Mouse (Mus musculus) CD4-positive helper T cell, adult 2 months (primary cell): ENCODE data around the gene Gm45213.

Source experiments
- DNase-seq: peaks from one replicate; pipeline ENCODE4 v3.0.0-alpha.2; 2012; ENCODE audit warnings: low read depth, missing footprints, low spot score

Gm45213 gene

GRCm38 (mm10) chr7:66048446-66049230, 5.2 kb downstream of the Gm45213 start:
- no peak for DNase-seq

DNA sequence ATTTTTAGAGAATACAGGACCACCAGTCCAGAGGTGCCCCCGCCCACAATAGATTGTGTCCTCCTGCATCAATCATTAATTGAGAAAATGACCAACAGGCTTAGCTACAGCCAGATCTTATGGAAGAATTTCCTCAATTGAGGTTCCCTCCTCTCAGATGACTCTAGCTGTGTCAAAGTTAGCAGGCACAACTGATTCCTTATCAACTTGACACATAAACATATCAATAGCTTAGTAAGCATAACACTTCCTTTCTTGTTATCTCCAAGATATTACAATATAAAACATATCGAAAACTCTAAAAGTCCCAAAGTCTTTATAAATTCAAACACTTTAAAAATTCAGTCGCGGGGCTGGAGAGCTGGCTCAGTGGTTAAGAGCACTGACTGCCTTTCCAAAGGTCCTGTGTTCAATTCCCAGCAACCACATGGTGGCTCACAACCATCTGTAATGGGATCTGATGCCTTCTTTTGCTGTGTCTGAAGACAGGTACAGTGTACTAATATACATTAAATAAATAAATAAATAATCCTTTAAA, 10.6 kb downstream of the Gm45213 start:
- no peak for DNase-seq

DNA sequence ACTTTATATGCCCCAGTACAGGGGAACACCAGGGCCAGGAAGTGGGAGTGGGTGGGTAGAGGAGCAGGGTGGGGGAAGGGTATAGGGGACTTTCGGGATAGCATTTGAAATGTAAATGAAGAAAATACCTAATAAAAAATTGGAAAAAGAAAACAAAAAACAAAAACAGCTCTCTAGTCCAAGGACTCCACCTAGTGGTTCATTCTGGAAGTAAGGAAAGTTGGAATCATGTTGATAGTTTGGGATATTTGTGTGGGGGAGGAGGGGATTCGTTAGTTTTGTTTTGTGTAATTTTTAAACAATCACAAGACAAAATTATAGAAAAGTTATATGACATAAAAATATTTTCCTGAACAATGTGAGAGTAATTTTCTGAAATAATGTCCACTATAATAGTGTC, 12.0 kb downstream of the Gm45213 start:
- DNase-seq = peak; percentile 14

GRCm38 (mm10) chr7:66058703-66059102, 15.3 kb downstream of the Gm45213 start, which contains the start of gene Snrpa1:
Snrpa1 (plus strand) TSS chr7:66059003.
- DNase-seq = no peak

GRCm38 (mm10) chr7:66060066-66060956, 16.9 kb downstream of the Gm45213 start:
- peak; percentile 89 for DNase-seq

DNA sequence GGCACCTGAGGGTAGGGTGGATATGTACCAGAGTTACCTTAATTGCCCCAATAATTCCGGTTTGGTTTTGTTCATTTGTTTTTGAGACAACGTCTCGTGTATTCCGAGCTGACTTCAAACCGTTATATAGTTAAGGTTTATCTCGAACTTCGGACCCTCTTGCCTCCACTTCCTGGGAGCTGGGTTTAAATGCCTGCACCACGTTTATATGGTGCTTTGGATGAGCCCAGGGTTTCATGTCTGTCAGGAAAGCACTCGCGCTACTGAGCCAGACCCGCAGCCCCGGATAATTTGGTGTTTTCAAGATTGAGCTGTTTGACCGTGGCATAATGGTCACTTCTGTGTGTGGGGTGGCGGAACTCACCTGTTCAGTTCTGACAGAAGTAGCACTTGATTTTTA, 17.7 kb downstream of the Gm45213 start:
- peak; percentile 12 for DNase-seq

DNA sequence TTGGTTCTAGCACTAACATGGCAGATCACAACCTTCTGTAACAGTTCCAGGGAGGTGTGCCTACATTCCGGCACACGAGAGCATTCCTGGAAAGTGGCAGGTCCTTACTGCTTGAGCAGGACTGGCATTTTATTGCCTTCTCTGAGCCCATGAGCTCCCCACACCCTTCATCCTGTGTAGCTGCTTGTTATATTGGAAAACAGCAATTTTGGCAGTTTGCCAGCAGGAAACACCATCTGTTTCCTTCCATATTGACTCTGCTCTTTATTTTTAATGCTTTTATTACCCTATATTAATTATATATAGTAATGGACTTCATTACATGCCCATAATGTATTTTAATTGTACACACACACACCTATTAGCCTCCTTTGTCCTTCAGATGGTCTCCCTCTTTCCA, 33.0 kb downstream of the Gm45213 start:
- no peak for DNase-seq

GRCm38 (mm10) chr7:66079364-66080230, 36.2 kb downstream of the Gm45213 start, which contains the start of gene Selenos:
Selenos (plus strand) TSS chr7:66079649.
- peak; percentile 98 for DNase-seq

DNA sequence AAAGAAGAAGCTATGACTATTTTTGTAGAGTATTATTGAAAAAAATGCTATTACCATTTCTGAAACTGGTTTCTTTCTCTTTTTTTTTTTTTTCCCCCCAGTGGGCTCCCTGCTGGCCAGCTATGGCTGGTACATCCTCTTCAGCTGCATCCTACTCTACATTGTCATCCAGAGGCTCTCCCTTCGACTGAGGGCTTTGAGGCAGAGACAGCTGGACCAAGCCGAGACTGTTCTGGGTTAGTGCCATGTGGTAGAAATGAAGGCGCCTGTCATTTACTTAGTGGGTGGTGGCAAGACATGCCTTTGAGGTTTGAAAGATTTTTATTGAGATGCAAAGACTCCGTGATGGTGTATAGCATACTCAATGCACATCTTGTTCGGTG, 36.8 kb downstream of the Gm45213 start:
- DNase-seq = peak; percentile 24

- no peak for DNase-seq
These were observed 40.4 kb downstream of the Gm45213 start for GRCm38 (mm10) chr7:66083757-66084156.

GRCm38 (mm10) chr7:66084546-66084945, 41.1 kb downstream of the Gm45213 start:
- no peak for DNase-seq

DNA sequence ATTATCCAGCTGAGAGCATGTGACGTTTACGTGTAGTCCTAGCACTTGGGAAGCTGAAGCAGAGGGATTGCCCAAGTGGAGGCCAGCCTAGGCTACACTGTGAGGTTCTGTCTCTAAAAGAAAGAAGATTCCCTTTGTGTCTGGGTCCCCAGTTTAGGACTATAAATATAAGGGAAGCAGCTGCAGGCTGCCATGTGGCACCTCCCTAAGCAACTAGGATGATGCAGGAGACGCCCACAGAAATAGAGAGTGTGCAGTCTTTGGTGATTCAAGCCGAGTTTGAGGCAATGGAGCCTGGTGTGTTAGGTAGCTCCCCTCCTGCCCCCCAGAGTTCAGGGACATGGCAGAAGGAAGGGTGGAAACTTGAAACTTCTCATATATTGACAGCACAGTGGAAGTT, 44.2 kb downstream of the Gm45213 start:
- DNase-seq = no peak

DNA sequence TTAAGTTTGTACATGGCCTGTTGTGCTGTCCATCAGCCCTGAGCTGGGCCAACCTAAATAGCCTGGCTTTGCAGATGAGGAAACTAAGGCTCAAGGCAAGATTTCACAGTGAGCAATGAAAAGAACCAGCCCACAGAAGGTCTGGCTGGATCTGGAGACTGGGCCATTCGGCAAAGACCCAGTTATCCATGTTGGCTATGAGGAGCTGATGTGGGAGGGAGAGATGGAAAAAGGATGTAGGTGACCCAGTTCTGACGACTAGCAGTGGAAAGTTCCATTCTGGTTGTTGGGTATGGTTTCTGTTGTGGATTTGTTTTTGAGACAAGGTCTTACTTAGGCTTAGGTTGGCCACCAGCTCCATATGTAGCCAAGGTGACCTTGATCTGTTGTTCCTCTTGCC, 44.7 kb downstream of the Gm45213 start:
- no peak for DNase-seq

DNA sequence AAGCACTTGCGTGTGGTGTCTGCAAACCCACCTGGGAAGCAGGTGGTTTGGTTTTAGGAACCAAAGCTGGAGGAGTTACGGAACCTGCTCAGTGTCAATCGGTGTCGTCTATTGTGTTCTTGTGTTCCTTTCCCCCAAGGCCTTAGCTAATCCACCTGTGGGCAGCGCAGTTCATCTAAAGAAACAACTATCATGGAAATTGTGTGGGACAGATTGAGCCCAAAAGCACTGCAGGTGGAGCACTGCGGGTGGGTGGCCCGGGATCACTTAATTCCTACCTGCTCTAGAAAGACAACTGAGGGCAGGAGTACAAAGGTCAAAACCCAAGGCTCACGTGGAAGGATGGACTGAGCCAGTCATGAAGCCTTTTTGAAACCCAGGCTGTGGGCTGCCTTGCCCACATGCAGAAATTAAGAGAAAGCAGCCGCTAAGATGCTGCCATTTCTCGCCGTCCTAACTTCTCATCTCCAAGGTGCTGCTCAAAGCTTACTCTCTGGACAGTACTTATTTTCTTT, 47.3 kb downstream of the Gm45213 start:
- no peak for DNase-seq

DNA sequence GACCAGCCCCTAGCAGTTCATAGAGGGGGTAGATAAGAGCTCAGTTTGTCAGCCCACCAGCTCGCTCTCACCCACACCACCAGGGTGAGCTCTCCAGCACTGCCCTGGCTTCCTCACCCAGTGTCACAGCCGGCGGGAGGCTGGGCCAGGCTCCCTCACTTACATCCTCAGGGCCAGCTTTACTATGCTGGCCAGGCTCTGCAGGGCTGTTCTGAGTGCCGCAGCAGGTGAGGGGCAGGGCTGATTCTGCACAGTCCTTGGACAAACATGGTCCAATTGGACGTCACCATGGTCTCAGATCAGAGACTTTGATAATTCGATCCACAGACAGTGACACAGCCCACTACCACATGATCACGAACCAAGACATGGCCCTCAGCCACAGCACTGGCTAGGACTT, 48.2 kb downstream of the Gm45213 start:
- no peak for DNase-seq

- DNase-seq = no peak
These were observed 49.3 kb downstream of the Gm45213 start for GRCm38 (mm10) chr7:66092656-66093055.

GRCm38 (mm10) chr7:66094141-66094540, 50.7 kb downstream of the Gm45213 start:
- no peak for DNase-seq

DNA sequence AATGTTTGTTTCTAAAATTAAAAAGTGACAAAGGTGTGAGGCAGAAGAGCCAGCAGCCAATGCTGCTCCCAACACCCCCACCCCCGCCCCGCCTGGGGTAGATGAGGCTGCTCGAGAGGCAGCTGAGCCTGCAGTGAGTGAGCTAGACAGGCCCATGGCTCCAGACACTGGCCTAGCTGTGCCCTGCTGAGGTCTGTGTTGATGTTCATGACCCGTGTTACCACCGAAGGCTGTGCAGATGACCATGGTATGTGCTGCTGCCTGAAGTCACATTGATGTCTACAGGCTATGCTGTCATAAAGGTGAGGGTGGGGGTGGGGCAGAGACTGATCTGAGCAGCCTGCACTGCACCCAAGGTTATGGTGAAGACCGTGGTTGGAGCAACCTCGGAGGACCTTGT, 55.4 kb downstream of the Gm45213 start:
- DNase-seq = no peak

DNA sequence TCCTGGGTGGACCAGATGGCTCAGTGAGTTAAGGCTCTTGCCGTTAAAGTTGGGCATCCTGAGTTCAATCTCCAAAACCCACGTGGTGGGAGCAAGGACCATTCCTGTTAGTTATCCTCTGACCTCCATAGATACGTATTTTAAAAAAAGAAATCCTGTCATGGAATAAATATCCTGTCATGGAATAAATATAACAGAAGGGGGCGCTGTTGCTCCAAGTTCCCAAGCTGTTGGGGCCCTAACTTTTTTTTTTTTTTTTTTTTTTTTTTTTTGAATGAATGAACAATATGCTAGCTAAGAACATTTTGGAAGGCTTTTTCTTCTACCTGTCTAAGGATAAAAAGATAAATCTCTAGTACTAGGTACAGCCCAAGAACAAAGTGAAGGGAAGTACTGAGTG, 58.5 kb downstream of the Gm45213 start:
- peak; percentile 62 for DNase-seq

GRCm38 (mm10) chr7:66104531-66104930, 61.1 kb downstream of the Gm45213 start:
- no peak for DNase-seq

GRCm38 (mm10) chr7:66105771-66106170, 62.4 kb downstream of the Gm45213 start:
- DNase-seq = no peak
